Mouse (Mus musculus) neutrophil, adult 5-6 weeks (primary cell): ENCODE results near the gene Tec. TPM values are rescaled to one million over a fixed set of nuclear protein-coding genes. Genes with fewer than 3 reads are reported as not detected.

Experiments used
- ATAC-seq: fragments of 151-379, 151-347 bp; 2 replicates; pipeline ENCODE4 v1.8.0; 2017; ENCODE audit warnings: mild to moderate bottlenecking, moderate TSS enrichment; ENCODE audit not compliant: insufficient number of reproducible peaks, poor library complexity, low FRiP score, severe bottlenecking; ENCODE audit errors: extremely low read depth
- total RNA-seq: library from RNA; stranded (forward); fragments of 200-1000 nt; gene quantifications from 2 replicates; pipeline ENCODE4 v1.2.3, GENCODE M21; 2017

Tec gene
- total RNA-seq, 1 experiment from 2014 or later: 145 TPM

- ATAC-seq: no peak
These were observed 57.3 kb downstream of the Tec start for GRCm38 (mm10) chr5:72810990-72811389.

- ATAC-seq: no peak
These were observed 58.8 kb downstream of the Tec start for GRCm38 (mm10) chr5:72809480-72809879.

GRCm38 (mm10) chr5:72808456-72809111 is 59.7 kb downstream of the Tec start:
- no peak for ATAC-seq

GRCm38 (mm10) chr5:72802851-72803250 is 65.4 kb downstream of the Tec start:
- peak; percentile 67 for ATAC-seq

GRCm38 (mm10) chr5:72798563-72798962 is 69.7 kb downstream of the Tec start:
- no peak for ATAC-seq

- peak; percentile 68 for ATAC-seq
These were observed 72.1 kb downstream of the Tec start for GRCm38 (mm10) chr5:72796186-72796613.

GRCm38 (mm10) chr5:72793309-72793850 is 74.9 kb downstream of the Tec start:
- ATAC-seq: no peak

- ATAC-seq: no peak
These were observed 76.5 kb downstream of the Tec start for GRCm38 (mm10) chr5:72791789-72792188.

- no peak for ATAC-seq
These were observed 76.9 kb downstream of the Tec start for GRCm38 (mm10) chr5:72791386-72791785.

GRCm38 (mm10) chr5:72785451-72785850 is 82.8 kb downstream of the Tec start:
- ATAC-seq: no peak

GRCm38 (mm10) chr5:72784719-72785118 is 83.6 kb downstream of the Tec start:
- ATAC-seq: no peak

GRCm38 (mm10) chr5:72783957-72784356 is 84.3 kb downstream of the Tec start:
- no peak for ATAC-seq

GRCm38 (mm10) chr5:72783123-72783522 is 85.2 kb downstream of the Tec start:
- ATAC-seq: no peak

- ATAC-seq: no peak
These were observed 86.5 kb downstream of the Tec start for GRCm38 (mm10) chr5:72781776-72782175.

- ATAC-seq: no peak
These were observed 91.7 kb downstream of the Tec start for GRCm38 (mm10) chr5:72776595-72776994.

GRCm38 (mm10) chr5:72776127-72776526 is 92.2 kb downstream of the Tec start:
- no peak for ATAC-seq

GRCm38 (mm10) chr5:72769841-72770240 is 98.4 kb downstream of the Tec start:
- no peak for ATAC-seq

- peak; percentile 35; the same call in 1 of the 2 replicates for ATAC-seq
These were observed 104.7 kb downstream of the Tec start for GRCm38 (mm10) chr5:72763546-72763945.

- ATAC-seq: peak; percentile 49; the same call in 1 of the 2 replicates
These were observed 105.3 kb downstream of the Tec start for GRCm38 (mm10) chr5:72763025-72763424.

- no peak for ATAC-seq
These were observed 106.5 kb downstream of the Tec start for GRCm38 (mm10) chr5:72761758-72762157.

- ATAC-seq: peak; percentile 65
These were observed 107.0 kb downstream of the Tec start for GRCm38 (mm10) chr5:72761237-72761636.
